Mouse (Mus musculus): ENCODE data around the gene Olfr585.

The Olfr585 gene

DNA sequence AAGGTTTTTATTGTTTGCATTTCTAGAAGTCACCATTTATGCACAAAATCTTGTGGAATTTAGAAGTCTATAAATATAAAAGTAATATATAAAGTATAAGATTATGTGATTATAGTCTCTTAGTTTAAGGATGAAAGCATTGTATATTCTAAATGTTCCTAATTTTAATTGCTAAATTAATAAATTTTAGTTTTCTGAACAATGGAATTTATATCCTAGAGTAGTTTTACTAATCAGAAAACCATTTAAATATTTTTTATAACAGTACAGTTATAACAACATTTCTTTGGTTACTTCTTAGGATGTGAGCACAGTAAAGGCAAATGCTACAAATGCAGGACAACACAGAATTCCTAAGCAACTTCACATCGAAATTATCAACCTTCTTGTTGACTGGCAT is at the start of gene Olfr585:
TSS of gene Olfr585 (plus strand) at position 301 of the 400 bp plus-strand sequence.
- no peak for DNase-seq (ENCODE audit: low spot score)

DNA sequence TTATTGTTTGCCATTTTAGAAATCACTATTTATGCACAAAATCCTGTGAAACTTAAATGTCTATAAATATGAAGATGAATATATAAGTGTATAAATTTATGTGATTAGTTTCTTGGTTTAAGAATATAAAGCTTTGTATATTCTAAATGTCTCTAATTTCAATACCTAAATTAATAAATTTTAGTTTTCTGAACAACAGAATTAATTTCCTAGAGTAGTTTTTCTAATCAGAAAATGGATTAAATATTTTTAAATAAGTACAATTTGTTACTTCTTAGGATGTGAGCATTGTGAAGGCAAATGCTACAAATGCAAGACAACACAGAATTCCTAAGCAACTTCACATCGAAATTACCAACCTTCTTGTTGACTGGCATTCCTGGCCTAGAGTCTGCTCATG is 46.5 kb upstream of the Olfr585 start, which contains the start of gene Olfr583:
TSS of gene Olfr583 (plus strand) at position 301 of the 400 bp plus-strand sequence.
- DNase-seq (ENCODE audit: low spot score) = no peak

DNA sequence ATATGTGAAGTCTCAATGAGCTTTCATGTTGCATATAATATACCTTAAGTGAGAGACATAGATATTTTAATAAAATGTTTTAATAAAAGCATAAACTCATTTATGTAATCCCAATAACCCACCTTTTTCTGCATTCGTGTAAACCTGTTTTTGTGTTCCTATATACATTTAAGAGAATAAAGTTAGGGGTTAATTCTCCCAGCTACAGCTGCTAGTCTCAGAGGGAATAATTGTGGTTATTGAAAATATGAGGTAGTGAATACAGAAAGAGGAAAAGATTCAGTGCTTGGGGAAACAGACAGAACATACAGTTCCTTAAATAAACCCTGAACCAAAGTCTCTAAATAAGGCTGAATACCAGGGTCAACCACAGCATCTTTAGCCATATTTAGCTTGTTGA is 15.9 kb upstream of the Olfr585 start, which contains the start of gene Olfr584:
TSS of gene Olfr584 (plus strand) at position 301 of the 400 bp plus-strand sequence.
- no peak for DNase-seq (ENCODE audit: low spot score)

GRCm38 (mm10) chr7:103119406-103119805 is 21.9 kb downstream of the Olfr585 start:
- no peak for DNase-seq (ENCODE audit: low spot score)

- no peak for DNase-seq (ENCODE audit: low spot score)
Measured at GRCm38 (mm10) chr7:103125538-103125937, 28.0 kb downstream of the Olfr585 start, which contains the start of gene Olfr586. Gene Olfr586 (minus strand): TSS chr7:103125638.

GRCm38 (mm10) chr7:103140579-103140978 is 43.1 kb downstream of the Olfr585 start, which contains the start of gene Olfr588-ps1:
Gene Olfr588-ps1 (plus strand): TSS chr7:103140879.
- DNase-seq (ENCODE audit: low spot score) = no peak

All from spleen, adult 12 weeks (tissue).